Mouse (Mus musculus): ENCODE results near the gene Iqcj.

Iqcj gene

DNA sequence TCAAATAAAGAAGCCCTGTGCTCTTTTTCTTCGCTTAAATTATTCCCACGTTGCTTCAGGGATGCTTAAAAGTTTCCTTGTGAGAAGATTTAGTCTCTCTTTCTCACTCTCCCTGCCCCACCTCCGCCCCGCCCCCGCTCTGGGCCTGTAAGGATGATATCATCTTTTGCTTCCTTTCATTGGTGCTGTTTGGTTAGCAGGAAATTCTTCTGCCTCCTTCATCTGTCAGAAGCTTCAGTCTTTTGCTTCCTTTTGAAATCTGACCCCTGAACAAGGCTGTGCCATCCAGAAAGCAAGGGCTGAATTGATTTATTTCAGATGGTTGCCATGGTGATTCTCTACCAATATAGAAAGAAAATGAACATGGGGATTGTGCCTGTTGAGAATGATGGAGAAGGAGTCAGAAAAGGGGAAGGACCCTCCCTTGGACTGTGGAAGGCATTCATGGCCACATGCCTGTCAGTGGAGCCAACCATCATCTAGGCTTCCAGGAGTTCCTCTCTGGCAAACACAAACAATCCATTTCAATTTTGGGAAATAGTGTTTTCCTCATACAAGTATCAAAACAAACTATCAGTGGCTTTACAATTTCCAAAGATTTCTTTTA is 62.5 kb downstream of the Iqcj start:
- peak; percentile 3 for DNase-seq (ENCODE audit: extremely low spot score, low read depth, low spot score)

DNA sequence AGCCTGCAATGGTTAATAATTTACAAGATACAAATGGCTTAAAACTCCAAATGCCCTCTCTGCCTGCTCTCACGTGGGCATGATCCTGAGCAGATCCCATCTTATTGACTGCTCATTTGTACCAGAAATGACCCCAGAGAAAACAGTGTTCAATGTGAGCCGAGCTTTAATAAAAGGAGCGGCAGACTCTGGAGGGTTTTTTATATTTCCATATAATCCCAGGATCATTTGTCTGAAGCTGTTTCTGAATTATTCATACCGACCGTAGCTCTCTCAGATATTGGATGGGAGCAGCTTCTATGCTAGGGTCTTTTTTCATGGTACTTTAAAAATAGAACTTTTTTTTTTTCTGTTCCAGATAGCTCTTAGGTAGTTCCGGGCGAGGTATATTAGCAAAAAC is 67.7 kb downstream of the Iqcj start:
- no peak for DNase-seq (ENCODE audit: extremely low spot score, low read depth, low spot score)

DNA sequence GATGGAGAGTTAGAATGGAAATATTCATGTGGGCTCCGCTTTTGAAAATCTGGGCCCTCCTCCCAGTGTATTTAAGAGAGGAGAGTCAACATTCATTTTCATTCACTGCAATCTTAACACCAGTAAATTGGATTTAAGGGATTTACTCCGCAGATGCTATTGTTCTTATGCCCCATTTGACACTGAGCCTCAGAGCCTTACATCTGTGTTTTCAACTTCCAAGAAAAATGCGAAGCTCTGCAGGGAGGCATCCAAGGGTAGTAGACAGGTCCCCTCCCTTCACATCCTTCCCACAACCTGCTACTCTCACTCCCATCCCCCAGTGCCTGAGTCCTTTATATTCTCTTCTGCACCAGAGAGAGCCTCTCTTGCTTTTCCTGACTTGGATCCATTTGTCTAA is 68.1 kb downstream of the Iqcj start:
- DNase-seq (ENCODE audit: extremely low spot score, low read depth, low spot score) = no peak

DNA sequence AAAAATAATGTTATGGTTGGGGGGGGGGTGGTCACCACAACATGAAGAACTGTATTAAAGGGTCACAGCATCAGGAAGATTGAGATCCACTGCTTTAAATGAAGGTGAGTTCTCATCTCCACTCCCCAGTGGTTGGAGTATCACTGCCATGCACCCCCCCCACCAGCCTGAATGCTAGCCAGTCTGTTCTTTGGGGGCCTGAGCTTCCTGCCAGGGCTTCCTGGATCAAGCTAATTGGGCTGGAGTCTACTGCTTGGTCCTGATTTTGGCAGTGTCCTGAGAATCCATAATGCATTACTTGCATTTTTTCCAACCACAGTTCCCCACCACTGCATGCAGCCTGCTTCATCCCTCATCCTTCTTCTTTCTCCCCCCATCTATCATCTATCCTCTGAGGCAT is 68.7 kb downstream of the Iqcj start:
- DNase-seq (ENCODE audit: extremely low spot score, low read depth, low spot score) = no peak

DNA sequence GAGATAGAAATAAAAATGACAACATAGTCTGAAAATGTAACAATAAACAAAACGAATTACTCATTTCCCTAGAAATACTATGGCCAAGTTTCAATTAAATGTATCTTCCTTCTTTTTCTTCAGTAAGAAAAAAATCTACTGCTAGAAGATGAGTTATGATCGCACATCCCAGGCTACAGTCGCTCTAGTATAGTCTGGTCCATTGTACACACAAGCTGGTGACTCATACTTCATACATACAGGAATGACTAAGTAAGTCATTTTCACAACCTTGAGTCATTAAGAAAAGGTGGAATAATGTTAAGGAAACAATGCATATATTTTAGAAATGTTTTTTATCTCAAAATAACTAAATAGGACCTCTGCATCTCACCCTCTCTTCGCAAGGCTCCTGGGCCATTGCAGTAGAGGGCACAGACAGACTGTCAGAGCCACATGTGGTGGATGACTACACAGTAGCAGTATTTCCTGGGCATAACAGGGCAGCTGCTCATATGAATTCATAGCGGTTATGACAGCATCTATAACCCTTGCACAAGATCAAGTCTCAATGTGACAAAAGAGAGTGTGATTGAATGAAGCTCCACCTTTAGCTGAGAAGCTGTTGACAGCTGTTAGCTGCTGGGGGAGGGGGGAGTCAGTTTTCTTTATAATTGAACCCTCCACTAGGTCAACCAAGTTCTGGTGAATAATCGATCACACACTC is 70.1 kb downstream of the Iqcj start:
- DNase-seq (ENCODE audit: extremely low spot score, low read depth, low spot score) = no peak

DNA sequence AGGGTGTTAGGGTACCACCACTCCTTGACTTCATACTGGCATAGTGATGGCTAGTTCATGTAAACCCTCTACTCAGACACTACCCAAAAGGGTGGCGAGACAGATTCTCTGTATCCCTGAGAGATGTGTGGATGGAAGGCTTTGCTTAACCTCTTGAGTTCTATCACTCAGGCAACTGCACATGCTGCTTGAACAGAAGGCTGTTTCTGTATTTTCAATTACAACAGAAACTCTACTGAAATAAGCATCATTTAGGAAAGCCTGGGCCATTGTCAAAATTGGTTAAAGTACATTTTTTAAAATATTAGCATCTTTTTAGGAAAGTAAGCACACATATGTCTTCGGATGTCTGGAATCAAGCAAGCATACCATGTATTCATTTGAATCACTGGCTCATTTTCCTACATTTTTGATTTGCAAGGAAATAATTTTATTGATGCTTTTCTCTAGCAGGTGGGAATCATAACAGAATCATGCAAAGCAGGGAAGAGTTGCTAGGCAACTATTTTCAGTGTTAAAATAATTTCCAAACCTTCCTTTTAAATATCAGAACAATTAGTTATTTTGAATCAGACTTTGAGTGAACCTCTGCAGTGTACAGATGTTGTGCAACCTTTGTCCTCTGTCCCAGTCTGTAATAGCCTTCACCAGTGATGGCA is 82.4 kb downstream of the Iqcj start:
- DNase-seq (ENCODE audit: extremely low spot score, low read depth, low spot score) = no peak

DNA sequence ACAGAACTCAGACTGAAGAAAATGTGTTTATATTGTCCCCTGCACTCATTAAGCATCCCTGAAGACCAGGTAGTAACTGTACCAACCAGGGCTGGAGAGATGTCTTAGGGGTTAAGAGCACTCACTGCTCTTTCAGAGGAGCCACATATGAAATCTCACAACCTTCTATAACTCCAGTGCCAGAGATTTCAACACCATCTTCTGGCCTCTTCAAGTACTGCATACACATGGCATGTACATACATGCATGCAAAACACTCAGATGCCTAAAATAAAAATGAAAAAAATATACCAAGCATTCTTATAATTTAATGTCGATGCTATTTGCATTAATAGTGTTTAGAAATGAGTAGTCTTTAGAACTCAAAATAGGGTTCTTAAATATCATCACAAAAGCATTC is 88.0 kb downstream of the Iqcj start:
- no peak for DNase-seq (ENCODE audit: extremely low spot score, low read depth, low spot score)

DNA sequence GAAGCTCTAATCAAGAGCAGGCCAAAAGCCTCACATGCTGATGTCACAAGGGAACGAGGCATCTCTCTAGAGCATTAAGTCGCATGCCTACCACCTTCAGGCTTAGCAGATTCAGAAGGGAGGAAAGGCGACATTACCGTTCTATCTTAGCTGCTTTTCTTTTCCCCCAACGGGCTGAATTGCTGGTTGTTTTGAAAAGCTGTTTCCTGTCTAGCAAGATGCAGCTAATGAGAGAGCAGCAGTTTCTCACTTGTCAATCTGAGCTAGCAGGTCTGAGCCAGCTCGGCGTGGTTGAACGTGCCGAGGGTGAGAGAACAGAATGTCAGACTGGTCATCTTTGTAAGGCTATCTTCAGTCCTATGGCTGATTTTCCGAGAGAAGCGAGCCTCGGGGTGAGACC is 91.3 kb downstream of the Iqcj start:
- no peak for DNase-seq (ENCODE audit: extremely low spot score, low read depth, low spot score)

DNA sequence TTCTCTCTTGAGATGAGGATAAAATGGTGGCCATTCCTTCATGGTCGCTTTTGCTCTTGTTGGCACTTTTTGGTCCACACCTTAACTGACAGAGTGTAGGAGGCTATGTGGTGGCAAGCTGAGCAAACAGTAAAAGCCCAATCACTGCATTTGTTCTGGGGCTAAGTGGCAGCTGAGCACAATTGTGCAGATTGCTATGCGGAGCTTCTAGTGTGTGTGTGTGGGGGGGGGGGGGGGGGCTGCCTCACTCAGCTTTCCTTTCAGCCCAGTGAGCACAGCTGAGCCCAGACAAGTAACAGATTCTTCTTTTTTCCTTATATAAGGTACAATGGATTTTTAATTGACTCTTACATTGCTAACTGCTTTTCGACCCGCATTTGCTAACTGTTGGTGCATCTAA is 110.4 kb downstream of the Iqcj start:
- DNase-seq (ENCODE audit: extremely low spot score, low read depth, low spot score) = no peak

DNA sequence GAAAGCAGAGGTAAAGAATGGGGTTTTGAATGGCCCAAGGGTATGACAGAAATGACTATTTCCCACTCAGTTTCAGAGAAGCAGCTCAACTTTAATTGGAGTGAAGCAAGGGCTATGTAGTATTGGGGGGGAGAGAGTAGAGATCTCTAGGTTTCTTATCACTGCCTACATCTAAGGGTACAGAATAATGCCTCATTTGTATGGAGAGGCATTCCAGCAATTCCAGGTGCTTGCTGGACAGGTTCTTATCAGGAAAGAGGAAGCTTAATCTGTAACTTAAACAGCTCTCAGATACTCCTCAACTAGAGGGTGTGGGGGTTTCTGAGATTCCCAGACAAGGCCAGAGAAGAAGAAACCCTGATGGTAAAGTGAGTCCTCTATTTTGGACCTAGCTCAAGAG is 120.3 kb downstream of the Iqcj start:
- no peak for DNase-seq (ENCODE audit: extremely low spot score, low read depth, low spot score)

DNA sequence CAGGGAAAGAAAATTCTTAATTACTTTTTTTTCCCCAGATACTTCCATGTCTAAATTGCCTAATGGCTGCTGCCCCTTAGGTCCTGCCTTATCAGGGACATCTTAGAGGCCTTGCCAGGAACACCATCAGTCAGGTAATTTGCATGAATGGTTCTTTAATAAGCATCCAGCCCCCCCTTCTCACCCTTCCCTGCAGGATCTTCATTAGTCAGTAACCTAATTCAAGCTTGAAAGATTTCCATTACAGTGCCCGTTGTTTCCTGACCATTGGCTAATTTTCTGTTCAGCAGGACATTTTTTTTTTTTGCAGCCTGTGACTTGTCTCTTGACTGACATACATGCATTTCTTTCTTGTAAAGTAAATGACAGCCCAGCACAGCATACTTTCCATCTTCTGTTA is 123.8 kb downstream of the Iqcj start:
- DNase-seq (ENCODE audit: extremely low spot score, low read depth, low spot score) = no peak

DNA sequence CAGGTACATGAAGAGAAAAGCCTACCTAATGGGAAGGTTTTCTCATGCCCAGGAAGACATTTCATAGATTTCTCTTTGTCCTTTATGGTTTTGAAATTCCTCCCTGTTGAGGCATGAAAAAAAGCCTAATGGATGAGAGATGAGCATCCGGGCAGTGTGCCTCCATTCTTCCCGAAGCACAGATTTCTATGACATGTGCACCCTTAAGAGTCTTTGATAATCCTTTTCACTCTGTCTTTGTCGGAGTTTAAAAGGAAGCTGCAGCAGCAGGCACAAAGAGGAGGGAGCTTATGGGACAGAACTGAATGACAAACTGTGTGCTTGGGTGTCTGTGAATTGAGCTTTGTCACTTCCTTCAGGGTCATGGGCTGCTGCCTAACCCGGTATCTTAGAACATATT is 127.4 kb downstream of the Iqcj start:
- no peak for DNase-seq (ENCODE audit: extremely low spot score, low read depth, low spot score)

DNA sequence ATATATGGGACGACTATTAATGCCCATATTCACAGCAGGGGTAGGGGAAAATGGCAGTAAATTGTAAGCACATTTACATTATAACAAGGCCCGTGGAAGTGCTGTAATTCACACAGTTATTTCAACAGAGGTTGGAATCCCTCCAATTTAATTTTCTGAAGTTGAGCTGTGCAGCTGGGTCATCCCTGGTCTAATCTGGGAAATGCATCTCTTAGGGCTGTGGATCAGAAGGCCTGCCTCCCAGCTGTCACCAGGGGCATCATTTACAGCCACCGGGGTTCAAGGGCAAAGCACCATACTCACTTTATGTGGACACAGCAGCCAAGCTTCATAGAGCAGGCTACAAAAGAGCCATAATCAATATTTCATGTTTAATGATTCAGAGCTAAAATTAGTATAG is 144.1 kb downstream of the Iqcj start:
- no peak for DNase-seq (ENCODE audit: extremely low spot score, low read depth, low spot score)

DNA sequence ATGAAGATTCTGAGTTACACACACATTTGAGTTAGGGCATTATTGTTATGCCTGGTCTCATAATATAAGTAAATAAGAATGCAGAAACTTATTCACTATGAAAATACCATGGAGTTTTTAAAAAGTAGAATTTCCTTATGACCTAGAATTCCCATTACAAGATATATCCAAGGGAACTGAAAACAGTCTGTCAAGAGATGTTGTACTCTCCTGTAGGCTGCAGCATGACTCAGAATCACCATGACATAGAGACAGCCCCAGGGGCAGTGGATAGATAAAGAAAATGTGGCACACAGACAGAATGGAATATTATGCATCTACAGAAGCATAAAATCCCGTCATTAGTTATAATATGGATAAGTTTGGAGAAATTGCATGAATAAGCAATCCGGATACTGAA is 150.9 kb downstream of the Iqcj start:
- DNase-seq (ENCODE audit: extremely low spot score, low read depth, low spot score) = no peak

DNA sequence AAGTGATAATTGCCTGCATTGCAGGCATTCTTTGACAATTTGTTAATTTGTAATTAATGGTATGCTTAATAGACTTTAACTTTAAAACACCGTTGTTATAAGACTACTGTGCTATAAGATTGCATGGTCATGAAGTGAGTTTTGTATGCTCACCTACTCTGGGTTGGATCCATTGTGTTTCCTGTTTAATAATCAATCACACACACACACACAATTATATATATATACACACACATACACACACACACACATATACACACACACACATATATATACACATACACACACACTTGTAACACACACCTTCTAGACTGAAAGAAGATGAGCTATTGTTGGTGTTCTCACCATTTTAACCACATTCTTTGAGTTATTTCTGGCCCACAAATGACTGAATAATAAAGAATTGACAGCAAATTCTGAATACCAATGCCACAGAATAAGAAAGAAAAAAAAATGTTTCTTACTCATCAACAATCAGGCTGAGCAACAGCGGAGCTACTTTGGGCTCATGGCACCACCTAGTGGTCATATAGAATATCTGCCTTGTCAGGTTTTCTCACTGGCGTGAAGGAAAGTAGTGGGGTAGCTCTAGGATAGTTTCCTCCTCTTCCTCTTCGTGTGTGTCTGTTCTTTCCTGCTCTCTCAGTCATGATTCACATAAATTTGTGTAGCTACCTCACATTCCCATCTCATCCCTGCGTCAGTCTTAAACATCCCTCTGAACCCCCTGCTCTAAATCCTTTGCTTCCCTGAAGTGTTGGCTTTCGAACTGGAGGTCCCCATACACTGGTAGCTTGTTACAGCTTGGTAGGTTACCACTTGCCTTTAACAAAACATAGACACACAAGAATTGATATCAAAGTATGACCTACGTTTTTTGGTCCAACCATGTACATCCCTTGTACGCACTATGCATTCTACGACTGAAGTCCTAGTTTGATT is 153.7 kb downstream of the Iqcj start:
- DNase-seq (ENCODE audit: extremely low spot score, low read depth, low spot score) = peak; percentile 37

DNA sequence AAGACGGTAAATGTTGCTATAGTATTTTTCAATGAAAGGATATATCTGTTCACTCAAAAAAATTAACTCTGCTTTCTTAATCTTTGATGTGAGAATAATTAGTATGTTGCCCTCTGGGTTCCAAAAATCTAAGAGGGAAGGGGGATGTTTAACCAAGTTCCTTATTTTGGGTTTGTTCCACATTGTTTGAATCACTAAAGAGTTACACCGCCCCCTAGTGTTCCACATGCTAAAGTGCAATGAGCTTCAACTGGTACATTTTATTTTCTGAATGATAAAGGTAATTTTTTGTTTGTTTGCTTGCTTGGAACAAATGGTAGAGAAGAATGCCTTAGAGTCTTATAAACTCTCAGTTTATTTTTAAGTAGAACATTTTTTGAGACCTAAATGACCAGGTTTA is 161.5 kb downstream of the Iqcj start:
- no peak for DNase-seq (ENCODE audit: extremely low spot score, low read depth, low spot score)

DNA sequence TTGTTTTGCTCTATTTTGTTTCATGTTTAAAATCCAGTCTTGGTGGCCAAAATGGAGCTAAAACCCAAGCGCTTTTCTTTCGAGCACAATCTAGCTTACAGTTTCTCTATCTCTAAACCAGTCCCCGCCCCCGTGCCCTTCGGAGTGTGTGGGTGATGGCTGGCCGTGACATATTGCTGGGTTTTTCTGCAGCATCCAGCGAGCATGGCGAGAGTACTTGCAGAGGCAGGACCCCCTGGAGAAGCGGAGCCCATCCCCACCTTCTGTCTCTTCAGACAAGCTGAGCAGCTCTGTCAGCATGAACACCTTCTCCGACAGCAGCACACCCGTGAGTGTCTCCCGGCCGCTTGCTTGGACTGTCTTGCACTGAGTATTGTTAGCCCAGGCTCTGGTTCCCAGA is 163.1 kb downstream of the Iqcj start:
- DNase-seq (ENCODE audit: extremely low spot score, low read depth, low spot score) = no peak

DNA sequence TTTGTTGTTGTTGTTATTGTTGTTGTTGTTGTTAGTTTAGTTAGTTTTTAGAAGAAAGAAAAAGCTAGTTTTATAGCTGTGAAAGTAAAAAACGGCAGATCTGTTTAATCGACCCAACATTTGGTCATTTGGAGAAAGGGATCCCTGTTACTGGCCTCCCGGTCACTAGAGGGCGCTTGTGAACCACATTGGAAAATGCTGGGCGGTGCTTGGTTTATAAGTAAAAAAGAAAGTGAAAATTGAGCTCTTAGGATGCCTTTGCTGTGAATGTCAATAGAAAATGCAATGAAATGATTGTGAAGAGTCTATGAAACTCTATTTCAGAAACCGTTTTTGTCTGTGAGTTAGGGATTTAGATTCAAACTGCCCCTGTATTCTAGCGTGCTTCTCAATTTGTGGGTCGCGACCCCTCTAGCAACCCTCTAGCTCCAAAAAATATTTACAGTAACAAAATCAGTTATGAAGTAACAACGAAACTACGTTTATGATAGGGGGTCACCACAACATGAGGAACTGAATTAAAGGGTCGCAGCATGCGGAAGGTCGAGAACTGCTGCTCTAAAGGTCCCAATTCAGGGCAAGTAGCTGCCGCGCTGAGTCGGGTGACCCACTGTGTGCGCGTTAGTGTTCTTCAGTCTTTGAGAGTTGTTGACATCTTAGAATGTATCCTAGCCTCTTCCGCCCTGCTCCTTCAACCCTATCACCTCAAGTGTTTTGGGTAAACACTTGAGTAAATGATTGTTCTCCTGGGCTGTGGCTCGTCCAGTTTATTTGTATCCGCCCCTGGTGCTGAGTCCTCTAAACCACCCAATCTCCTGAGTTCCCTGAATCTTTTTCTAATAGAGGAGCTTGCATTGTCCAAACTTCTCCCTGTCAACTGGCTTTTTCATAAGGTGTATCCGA is 164.6 kb downstream of the Iqcj start:
- peak; percentile 42 for DNase-seq (ENCODE audit: extremely low spot score, low read depth, low spot score)

DNA sequence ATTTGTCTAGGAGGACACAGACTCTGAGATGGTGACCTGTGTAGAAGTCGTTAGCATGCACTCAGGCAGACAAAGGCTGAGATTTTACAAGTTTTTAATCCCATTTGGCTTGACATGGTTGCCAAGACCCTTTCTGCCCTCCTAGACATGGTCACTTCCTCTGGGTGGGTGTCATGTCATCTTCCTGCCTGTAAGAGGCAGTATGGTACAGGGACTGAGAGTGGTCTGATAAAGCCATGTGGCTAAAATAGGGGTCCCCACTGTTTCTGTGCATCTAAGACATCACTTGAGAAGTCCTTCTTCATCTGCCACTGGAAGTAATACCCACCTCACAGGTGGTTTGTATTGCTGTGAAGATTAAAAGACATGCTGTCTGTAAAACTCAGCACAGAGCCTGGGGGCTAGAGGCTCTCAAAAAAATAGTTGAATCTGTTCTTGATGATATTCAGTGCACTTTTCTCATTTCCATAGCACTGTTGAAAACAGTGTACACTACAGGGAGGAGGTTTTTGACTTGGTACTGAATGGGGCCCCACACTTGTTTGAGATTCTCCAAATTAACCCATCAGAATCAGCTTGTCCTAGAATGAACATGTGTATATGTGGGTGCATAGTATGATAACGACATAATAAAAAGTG is 167.3 kb downstream of the Iqcj start:
- no peak for DNase-seq (ENCODE audit: extremely low spot score, low read depth, low spot score)

DNA sequence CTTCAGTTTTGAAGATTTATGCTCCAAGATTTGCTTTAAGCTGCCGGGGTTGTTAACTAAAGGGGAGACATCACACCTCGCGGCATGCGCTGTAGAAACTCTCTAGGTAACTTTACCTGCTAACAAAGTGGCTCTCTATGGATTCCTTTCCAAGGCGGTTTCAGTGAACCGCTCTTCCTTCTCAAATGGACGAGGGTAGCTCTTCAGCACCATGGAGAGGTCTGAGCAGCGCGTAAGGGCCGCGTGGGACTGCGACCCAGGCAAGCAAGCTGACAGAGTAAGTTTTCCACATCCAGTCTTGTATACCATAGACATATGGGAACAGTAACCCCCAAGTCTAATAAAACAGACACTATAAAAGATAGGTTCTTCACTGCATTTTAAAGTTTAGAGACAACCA is 172.7 kb downstream of the Iqcj start, which contains the start of gene Schip1:
Schip1 (plus strand) TSS at position 72 of the 400 bp plus-strand sequence.
- DNase-seq (ENCODE audit: extremely low spot score, low read depth, low spot score) = peak; percentile 47
